Mouse (Mus musculus) kidney, embryonic 16.5 days (tissue): ENCODE data around the gene Olfr539. TPM values are rescaled to one million over a fixed set of nuclear protein-coding genes. Genes with fewer than 3 reads are reported as not detected.
"Not testable (repeated sequence)": the region's sequence is repeated elsewhere in the genome, so short reads cannot be mapped to it uniquely, and the experiment has no call there.

Source experiments
- ATAC-seq: fragments of 200-750 bp; cut with Nextera tagmentation; 2 replicates; pipeline ENCODE4 v1.8.0; 2017; ENCODE audit warnings: moderate TSS enrichment; ENCODE audit not compliant: low FRiP score, low TSS enrichment
- H3K27ac ChIP-seq: fragments of 300-500 bp; sonication (generic); 2 replicates; pipeline ENCODE4 v1.5.1; 2014; ENCODE audit warnings: low read length
- H3K27me3 ChIP-seq: fragments of 300-500 bp; sonication (generic); 2 replicates; pipeline ENCODE4 v1.6.1; 2014; ENCODE audit warnings: low read length, control low read depth, mixed read lengths; ENCODE audit not compliant: insufficient read depth
- H3K36me3 ChIP-seq: fragments of 300-500 bp; sonication (generic); 2 replicates; pipeline ENCODE4 v1.6.1; 2014; ENCODE audit warnings: low read length, control low read depth, mixed read lengths; ENCODE audit not compliant: insufficient read depth
- H3K4me1 ChIP-seq: fragments of 300-500 bp; sonication (generic); 2 replicates; pipeline ENCODE4 v1.6.1; 2014; ENCODE audit warnings: low read length, control low read depth, mixed read lengths; ENCODE audit not compliant: insufficient read depth
- H3K4me2 ChIP-seq: fragments of 300-500 bp; sonication (generic); replicated peaks from 2 replicates; pipeline ENCODE4 v1.6.1; 2014; ENCODE audit warnings: low read depth, low read length
- H3K4me3 ChIP-seq: fragments of 300-500 bp; sonication (generic); 2 replicates; pipeline ENCODE4 v1.5.1; 2014; ENCODE audit warnings: mild to moderate bottlenecking, low read length
- H3K9ac ChIP-seq: fragments of 300-500 bp; sonication (generic); replicated peaks from 2 replicates; pipeline ENCODE4 v1.6.1; 2014; ENCODE audit warnings: low read length
- H3K9me3 ChIP-seq: fragments of 300-500 bp; sonication (generic); 2 replicates; pipeline ENCODE4 v1.6.1; 2016; ENCODE audit warnings: low read length, control low read depth
- WGBS: fragments of 180-500 bp; shearing (Covaris S2); extraction: QIAGEN DNeasy Blood & Tissue Kit; methylation state at CpG from one replicate; pipeline ENCODE4 v1.1.7; 2014; 5-methylcytosine and 5-hydroxymethylcytosine counted together
- polyA plus RNA-seq: library from polyadenylated mRNA; unstranded; fragments of >200 nt; fragmentation: Nextera tagmentation; extraction: Ambion mirVana; gene quantifications from 2 replicates; pipeline ENCODE4 v1.2.1, GENCODE M21; 2015

The Olfr539 gene
- not detected in 2 replicates for polyA plus RNA-seq

DNA sequence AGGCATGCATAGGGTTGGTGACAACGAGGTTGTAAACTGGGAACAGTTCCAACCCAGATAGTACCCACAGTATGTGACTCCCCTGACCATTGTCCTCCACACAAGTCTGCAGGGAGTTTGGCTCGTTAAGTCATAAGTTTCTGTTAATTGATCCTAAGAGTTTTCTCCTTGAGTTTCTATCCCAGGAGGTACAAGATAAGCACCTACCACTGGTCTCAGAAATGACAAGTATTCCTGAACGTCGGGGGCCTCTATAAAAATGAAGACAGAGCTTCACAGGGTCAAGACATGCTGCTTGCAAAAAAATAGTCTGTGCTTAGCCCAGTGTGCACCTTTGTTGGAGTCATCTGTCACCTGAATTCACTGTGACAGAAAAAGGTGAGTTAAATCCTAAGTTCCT, at the start of gene Olfr539:
Gene Olfr539 (plus strand): TSS at position 301 of the 400 bp plus-strand sequence.
- Histone ChIP-seq H3K27ac (no peak within 1 kb of the TSS), H3K4me3 (no peak within 1 kb of the TSS), H3K36me3 (no peaks in the 10 kb centered on the region), H3K9ac (no peak within 1 kb of the TSS), H3K9me3 (no peaks in the 10 kb centered on the region), H3K4me1 (no peaks in the 10 kb centered on the region), H3K4me2 (no peak within 1 kb of the TSS), H3K27me3 (no peaks in the 10 kb centered on the region)
- ATAC-seq: no peak
- 76% methylated on average over 4 of the region's 4 CpGs for WGBS

DNA sequence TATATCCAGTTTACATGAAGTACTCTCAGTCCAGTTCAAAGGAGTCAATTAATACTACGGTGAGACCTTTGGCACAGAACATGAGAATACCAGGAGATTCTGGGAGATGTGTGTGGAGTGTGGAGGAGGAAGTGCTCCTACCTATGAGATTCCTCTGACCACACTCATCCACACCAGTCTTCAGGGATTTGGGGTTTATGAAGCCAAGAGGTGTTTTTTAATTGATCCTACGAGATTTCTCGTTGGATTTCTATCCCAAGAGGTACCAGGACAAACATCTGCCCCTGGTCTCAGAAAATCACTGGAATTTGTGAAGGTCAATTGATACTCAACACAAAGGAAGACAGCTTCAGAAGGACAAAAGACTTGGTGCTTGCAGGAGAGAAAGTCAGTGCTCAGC, 31.1 kb upstream of the Olfr539 start, which contains the start of gene Olfr61:
Gene Olfr61 (plus strand): TSS at position 301 of the 400 bp plus-strand sequence.
- 89% methylated on average over 3 of the region's 3 CpGs for WGBS
- H3K4me2 ChIP-seq, H3K9ac ChIP-seq, H3K4me3 ChIP-seq, H3K36me3 ChIP-seq, H3K4me1 ChIP-seq, H3K27ac ChIP-seq, ATAC-seq, H3K27me3 ChIP-seq, H3K9me3 ChIP-seq: not testable (repeated sequence)

- 83% methylated on average over 1 of the region's 1 CpGs for WGBS
These were observed 29.2 kb upstream of the Olfr539 start for GRCm38 (mm10) chr7:140630559-140630958.

GRCm38 (mm10) chr7:140646152-140646551, 13.6 kb upstream of the Olfr539 start, which contains the start of gene Olfr53:
Olfr53 (plus strand) TSS chr7:140646452.
- Histone ChIP-seq H3K4me3 (no peak within 1 kb of the TSS), H3K36me3 (no peaks in the 10 kb centered on the region), H3K27me3 (no peaks in the 10 kb centered on the region), H3K4me2 (no peak within 1 kb of the TSS), H3K9ac (no peak within 1 kb of the TSS), H3K9me3 (no peaks in the 10 kb centered on the region), H3K4me1 (no peaks in the 10 kb centered on the region), H3K27ac (no peak within 1 kb of the TSS)
- WGBS: 96% methylated on average over 1 of the region's 1 CpGs
- ATAC-seq: no peak

More at GRCm38 (mm10) chr7:140630559-140630958, 29.2 kb upstream of the Olfr539 start:
- no peak for ATAC-seq
- no peaks in the 10 kb centered on the region for H3K36me3 ChIP-seq
- no peaks in the 10 kb centered on the region for H3K4me1 ChIP-seq
- no peak overlapping the region for H3K27ac ChIP-seq
- H3K4me3 ChIP-seq: no peak overlapping the region
- H3K27me3 ChIP-seq: no peaks in the 10 kb centered on the region
- no peak overlapping the region for H3K4me2 ChIP-seq
- H3K9me3 ChIP-seq: no peaks in the 10 kb centered on the region
- no peak overlapping the region for H3K9ac ChIP-seq

GRCm38 (mm10) chr7:140670693-140671092, 11.0 kb downstream of the Olfr539 start:
- not testable (repeated sequence) for H3K4me1 ChIP-seq, H3K36me3 ChIP-seq, H3K27me3 ChIP-seq, H3K4me3 ChIP-seq, ATAC-seq, H3K9me3 ChIP-seq, H3K9ac ChIP-seq, H3K27ac ChIP-seq, H3K4me2 ChIP-seq
- WGBS: 84% methylated on average over 3 of the region's 3 CpGs

GRCm38 (mm10) chr7:140675863-140676262, 16.1 kb downstream of the Olfr539 start:
- H3K36me3 ChIP-seq: no peaks in the 10 kb centered on the region
- WGBS: under 1% methylated on average over 6 of the region's 6 CpGs
- ATAC-seq: no peak
- no peak overlapping the region for H3K27ac ChIP-seq
- H3K4me2 ChIP-seq: no peak overlapping the region
- no peak overlapping the region for H3K9ac ChIP-seq
- H3K4me3 ChIP-seq: no peak overlapping the region
- H3K9me3 ChIP-seq: peaks cover 4% of the 10 kb centered on the region; the same call in 1 of the 2 replicates
- no peaks in the 10 kb centered on the region for H3K27me3 ChIP-seq
- no peaks in the 10 kb centered on the region for H3K4me1 ChIP-seq

GRCm38 (mm10) chr7:140679591-140679990, 19.9 kb downstream of the Olfr539 start:
- not testable (repeated sequence) for H3K9me3 ChIP-seq

DNA sequence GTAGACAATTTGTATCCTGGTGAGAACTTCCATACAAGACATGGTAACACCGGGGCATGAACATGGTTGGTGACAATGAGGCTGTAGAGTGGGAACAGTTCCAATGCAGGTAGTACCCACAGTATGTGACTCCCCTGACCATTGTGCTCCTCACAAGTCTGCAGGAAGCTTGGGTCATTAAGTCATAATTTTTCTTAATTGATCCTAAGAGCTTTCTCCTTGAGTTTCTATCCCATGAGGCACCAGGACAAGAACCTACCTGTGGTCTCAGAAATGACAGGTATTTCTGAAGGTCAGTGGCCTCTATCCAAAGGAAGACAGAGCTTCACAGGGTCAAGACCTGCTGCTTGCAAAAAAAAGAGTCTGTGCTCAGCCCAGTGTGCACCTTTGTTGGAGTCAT, 21.9 kb downstream of the Olfr539 start, which contains the start of gene Olfr45:
Gene Olfr45 (plus strand): TSS at position 301 of the 400 bp plus-strand sequence.
- WGBS: 96% methylated on average over 1 of the region's 1 CpGs
- Histone ChIP-seq H3K9ac (no peak within 1 kb of the TSS), H3K4me1 (no peaks in the 10 kb centered on the region), H3K36me3 (no peaks in the 10 kb centered on the region), H3K27me3 (no peaks in the 10 kb centered on the region), H3K4me3 (no peak within 1 kb of the TSS), H3K9me3 (no peaks in the 10 kb centered on the region), H3K4me2 (no peak within 1 kb of the TSS), H3K27ac (no peak within 1 kb of the TSS)
- no peak for ATAC-seq

More at GRCm38 (mm10) chr7:140679591-140679990, 19.9 kb downstream of the Olfr539 start:
- not testable (repeated sequence) for H3K4me2 ChIP-seq, ATAC-seq, H3K27ac ChIP-seq, H3K4me3 ChIP-seq, H3K27me3 ChIP-seq, H3K4me1 ChIP-seq, H3K36me3 ChIP-seq, H3K9ac ChIP-seq
- 70% methylated on average over 4 of the region's 4 CpGs for WGBS

GRCm38 (mm10) chr7:140696967-140697366, 37.2 kb downstream of the Olfr539 start, which contains the start of gene Olfr541:
Olfr541 (plus strand) TSS chr7:140697267.
- H3K4me3 ChIP-seq: no peak within 1 kb of the TSS
- no peaks in the 10 kb centered on the region for H3K27me3 ChIP-seq
- no peaks in the 10 kb centered on the region for H3K4me1 ChIP-seq
- H3K4me2 ChIP-seq: no peak within 1 kb of the TSS
- no peak for ATAC-seq
- H3K27ac ChIP-seq: no peak within 1 kb of the TSS
- no peak within 1 kb of the TSS for H3K9ac ChIP-seq
- H3K9me3 ChIP-seq: no peaks in the 10 kb centered on the region
- H3K36me3 ChIP-seq: no peaks in the 10 kb centered on the region

GRCm38 (mm10) chr7:140706348-140706747, 46.6 kb downstream of the Olfr539 start:
- H3K9ac ChIP-seq: no peak overlapping the region
- no peak overlapping the region for H3K4me3 ChIP-seq
- no peaks in the 10 kb centered on the region for H3K27me3 ChIP-seq
- H3K27ac ChIP-seq: no peak overlapping the region
- 79% methylated on average over 2 of the region's 2 CpGs for WGBS
- no peaks in the 10 kb centered on the region for H3K36me3 ChIP-seq
- H3K4me2 ChIP-seq: no peak overlapping the region
- no peaks in the 10 kb centered on the region for H3K9me3 ChIP-seq
- no peaks in the 10 kb centered on the region for H3K4me1 ChIP-seq
- no peak for ATAC-seq
